Mouse (Mus musculus) hindbrain, embryonic 13.5 days (tissue): Measurements from ENCODE around the gene Ddb2. TPM values are rescaled to one million over a fixed set of nuclear protein-coding genes. Genes with fewer than 3 reads are reported as not detected.
A peak's percentile ranks its signal among the peaks of the same experiment; 100 is the strongest.

Experiments
- ATAC-seq: fragments of 200-750 bp; cut with Nextera tagmentation; 2 replicates; pipeline ENCODE4 v1.8.0; 2017; ENCODE audit warnings: moderate TSS enrichment; ENCODE audit not compliant: low FRiP score
- H3K27ac ChIP-seq: fragments of 300-500 bp; sonication (generic); 2 replicates; pipeline ENCODE4 v1.5.1; 2015; ENCODE audit warnings: inconsistent platforms, mild to moderate bottlenecking, moderate library complexity
- H3K27me3 ChIP-seq: fragments of 300-500 bp; sonication (generic); 2 replicates; pipeline ENCODE4 v1.6.1; 2015; ENCODE audit warnings: mild to moderate bottlenecking, inconsistent platforms
- H3K36me3 ChIP-seq: fragments of 300-500 bp; sonication (generic); 2 replicates; pipeline ENCODE4 v1.6.1; 2015; ENCODE audit warnings: mild to moderate bottlenecking, inconsistent platforms
- H3K4me1 ChIP-seq: fragments of 300-500 bp; sonication (generic); replicated peaks from 2 replicates; pipeline ENCODE4 v1.6.1; 2015; ENCODE audit warnings: inconsistent platforms
- H3K4me2 ChIP-seq: fragments of 300-500 bp; sonication (generic); 2 replicates; pipeline ENCODE4 v1.6.1; 2015; ENCODE audit warnings: inconsistent platforms, mild to moderate bottlenecking, moderate library complexity
- H3K4me3 ChIP-seq: fragments of 300-500 bp; sonication (generic); 2 replicates; pipeline ENCODE4 v1.5.1; 2015; ENCODE audit warnings: mild to moderate bottlenecking, inconsistent platforms
- H3K9ac ChIP-seq: fragments of 300-500 bp; sonication (generic); 2 replicates; pipeline ENCODE4 v1.6.1; 2015; ENCODE audit warnings: mild to moderate bottlenecking, inconsistent platforms
- H3K9me3 ChIP-seq: fragments of 300-500 bp; sonication (generic); 2 replicates; pipeline ENCODE4 v1.6.1; 2016; ENCODE audit warnings: inconsistent platforms
- WGBS: fragments of 180-500 bp; shearing (Covaris S2); methylation state at CpG from one replicate; pipeline ENCODE4 v1.1.7; 2015; 5-methylcytosine and 5-hydroxymethylcytosine counted together
- polyA plus RNA-seq: library from polyadenylated mRNA; unstranded; fragments of >200 nt; fragmentation: Nextera tagmentation; extraction: Ambion mirVana; gene quantifications from 2 replicates; pipeline ENCODE4 v1.2.1, GENCODE M21; 2015

Ddb2 gene
- 14.1 and 15.2 TPM in 2 replicates for polyA plus RNA-seq

DNA sequence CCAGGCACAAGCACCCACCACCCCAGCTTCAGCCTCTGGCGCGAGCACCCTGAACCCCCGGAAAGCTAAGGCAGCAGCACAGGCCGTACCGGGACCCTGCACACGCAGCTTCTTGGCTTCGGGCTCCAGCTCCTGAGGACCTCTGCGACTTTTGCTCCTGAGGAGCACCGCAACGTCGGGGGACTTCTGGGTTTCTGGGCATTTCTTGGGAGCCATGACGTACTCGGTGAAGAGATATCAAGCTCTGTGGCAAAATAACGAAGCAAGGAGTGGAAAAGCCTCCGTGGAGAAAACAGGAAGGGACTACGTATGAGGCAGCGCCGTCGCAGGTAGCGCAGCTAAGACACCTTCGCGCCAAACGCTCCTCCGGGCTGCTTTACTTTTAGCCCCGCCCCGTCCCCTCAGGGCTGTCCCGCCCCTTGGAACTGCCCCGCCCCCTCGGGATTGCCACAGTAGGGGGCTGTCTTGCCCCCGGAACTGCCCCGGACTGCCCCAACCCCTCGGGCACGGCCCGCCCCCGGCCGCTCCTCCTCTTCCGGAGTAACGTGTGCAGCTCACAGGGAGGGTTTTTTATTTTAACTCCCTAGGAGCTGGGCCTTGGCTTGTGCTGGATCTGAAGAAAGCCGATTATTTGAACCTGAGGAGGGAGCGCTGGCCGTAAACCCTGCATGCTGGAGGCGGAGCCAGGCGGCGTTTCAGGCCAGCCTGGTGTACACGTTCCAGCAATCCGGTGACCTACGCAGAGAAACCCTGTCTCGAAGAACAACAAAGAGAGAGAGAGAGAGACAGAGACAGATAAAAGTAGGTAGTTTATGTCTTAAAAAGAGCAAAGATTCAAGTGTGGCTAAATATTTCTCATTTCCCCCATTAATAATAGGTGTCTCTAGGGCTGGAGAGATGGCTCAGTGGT lies at the start of gene Ddb2:
Gene Ddb2 (minus strand): TSS at position 382 of the 910 bp plus-strand sequence.
- under 1% methylated on average over 48 of the region's 48 CpGs for WGBS
- peak within 1 kb of the TSS; percentile 91 for H3K27ac ChIP-seq
- peak within 1 kb of the TSS; percentile 61 for H3K4me3 ChIP-seq
- no peaks in the 10 kb centered on the region for H3K27me3 ChIP-seq
- ATAC-seq, result peak; percentile 98
- H3K4me2 ChIP-seq, result peak within 1 kb of the TSS; percentile 83
- peak within 1 kb of the TSS; percentile 79 for H3K9ac ChIP-seq
- peaks cover 9% of the 10 kb centered on the region; the same call in 1 of the 2 replicates for H3K4me1 ChIP-seq
- H3K36me3 ChIP-seq, result peaks cover 9% of the 10 kb centered on the region; the same call in 1 of the 2 replicates
- H3K9me3 ChIP-seq, result no peaks in the 10 kb centered on the region

DNA sequence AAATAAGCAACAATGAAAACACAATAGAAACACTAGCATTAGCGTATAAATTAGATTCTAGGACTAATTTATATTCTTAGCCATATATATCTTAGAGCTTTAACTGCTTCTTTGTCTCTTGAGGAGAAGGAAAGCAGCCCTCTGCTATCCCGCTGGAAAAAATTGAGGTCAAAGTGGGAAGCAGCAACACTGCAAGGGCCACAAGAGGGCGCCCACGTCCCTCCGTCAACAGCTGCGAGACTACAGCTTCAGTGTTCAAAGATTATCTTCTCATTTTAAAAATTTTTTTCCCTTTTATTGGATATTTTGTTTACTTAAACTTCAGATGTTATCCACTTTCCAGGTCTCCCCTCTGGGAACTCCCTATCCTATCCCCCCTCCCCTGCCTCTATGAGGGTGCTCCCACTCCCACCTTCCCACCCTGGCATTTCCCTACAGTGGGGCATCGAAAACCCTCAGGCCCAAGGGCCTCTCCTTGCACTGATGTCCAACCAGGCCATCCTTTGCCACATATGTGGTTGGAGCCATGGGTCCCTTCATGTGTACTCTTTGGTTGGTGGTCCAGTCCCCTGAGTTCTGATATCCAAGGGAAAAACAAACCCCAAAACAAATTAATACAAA lies 49.2 kb upstream of the Ddb2 start:
- H3K27ac ChIP-seq, result no peak overlapping the region
- no peak overlapping the region; the same call in 1 of the 2 replicates for H3K9ac ChIP-seq
- peaks cover 18% of the 10 kb centered on the region for H3K36me3 ChIP-seq
- peaks cover 13% of the 10 kb centered on the region for H3K4me1 ChIP-seq
- H3K4me2 ChIP-seq, result no peak overlapping the region
- H3K27me3 ChIP-seq, result no peaks in the 10 kb centered on the region
- WGBS, result 14% methylated on average over 7 of the region's 7 CpGs
- no peak overlapping the region for H3K4me3 ChIP-seq
- peak; percentile 65; the same call in 1 of the 2 replicates for ATAC-seq
- no peaks in the 10 kb centered on the region for H3K9me3 ChIP-seq

DNA sequence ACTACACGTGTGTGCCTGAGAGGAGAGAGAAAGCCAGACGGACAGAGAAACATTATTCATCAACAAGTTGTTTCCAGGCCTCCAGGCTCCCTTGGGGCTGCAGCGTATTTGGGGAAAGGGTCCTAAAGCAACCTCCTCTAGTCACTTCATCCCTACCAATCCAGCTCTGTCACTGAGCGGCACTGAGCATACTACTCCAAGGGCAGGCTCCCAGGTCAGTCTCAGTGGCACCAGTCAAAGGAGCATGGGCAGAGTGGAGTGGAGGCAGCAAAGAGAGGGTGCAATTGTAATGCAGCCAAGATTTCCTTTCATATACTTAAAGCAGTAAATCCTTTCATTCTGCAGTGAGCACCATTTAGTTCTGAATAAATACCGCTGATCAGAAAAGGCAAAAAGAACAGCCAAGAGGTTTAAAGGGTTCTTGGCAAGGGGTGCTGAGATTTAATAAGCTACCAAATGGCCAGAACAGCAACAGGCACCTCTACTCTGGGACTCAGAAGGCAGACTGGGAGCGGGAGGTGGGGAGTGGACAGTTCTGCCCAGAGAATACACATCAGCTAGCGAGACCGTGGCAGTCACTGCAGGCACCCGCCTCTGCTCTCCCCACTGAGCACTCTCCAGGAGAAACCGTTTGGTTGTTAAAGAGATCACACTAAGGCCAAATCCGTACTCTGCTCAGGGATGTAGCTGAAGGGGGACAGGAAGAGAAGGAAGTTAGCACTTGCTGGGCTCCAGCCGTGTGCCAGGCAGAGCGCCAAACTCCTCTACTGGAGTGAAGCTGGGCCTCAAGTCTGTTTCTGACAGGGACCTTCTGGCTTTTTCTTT lies 47.8 kb upstream of the Ddb2 start:
- Histone ChIP-seq H3K36me3 (peaks cover 18% of the 10 kb centered on the region), H3K4me3 (no peak overlapping the region), H3K9ac (0 out of 2 replicates have a peak overlapping the region, but pooled peaks have one; percentile 35), H3K27ac (no peak overlapping the region), H3K27me3 (no peaks in the 10 kb centered on the region), H3K4me1 (peaks cover 11% of the 10 kb centered on the region), H3K9me3 (no peaks in the 10 kb centered on the region), H3K4me2 (no peak overlapping the region)
- 68% methylated on average over 13 of the region's 13 CpGs for WGBS
- ATAC-seq, result no peak

DNA sequence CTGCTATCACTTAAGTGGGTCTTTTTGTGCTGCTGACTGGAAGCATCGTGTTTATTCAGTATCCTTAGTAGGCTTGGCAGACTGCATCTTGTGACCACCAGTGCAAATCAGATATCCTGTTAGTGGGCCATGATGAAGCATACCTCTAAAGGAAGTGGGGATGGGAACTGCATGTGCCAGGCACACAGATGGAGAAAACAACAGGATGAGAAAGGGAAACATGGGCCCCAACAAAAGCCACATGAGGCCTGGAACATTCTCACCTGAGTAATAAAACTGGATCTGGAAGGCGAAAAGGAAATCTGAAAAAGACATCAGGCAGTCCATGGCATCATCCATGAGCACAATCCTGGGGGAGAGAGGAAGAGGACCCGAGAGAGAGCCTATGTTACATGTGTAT lies 47.2 kb upstream of the Ddb2 start:
- no peak for ATAC-seq
- H3K27me3 ChIP-seq, result no peaks in the 10 kb centered on the region
- no peaks in the 10 kb centered on the region for H3K9me3 ChIP-seq
- no peak overlapping the region for H3K27ac ChIP-seq
- 0 out of 2 replicates have a peak overlapping the region, but pooled peaks have one; percentile 35 for H3K9ac ChIP-seq
- no peak overlapping the region for H3K4me3 ChIP-seq
- peaks cover 11% of the 10 kb centered on the region for H3K4me1 ChIP-seq
- H3K4me2 ChIP-seq, result no peak overlapping the region
- peaks cover 18% of the 10 kb centered on the region for H3K36me3 ChIP-seq
- WGBS, result 89% methylated on average over 3 of the region's 3 CpGs

DNA sequence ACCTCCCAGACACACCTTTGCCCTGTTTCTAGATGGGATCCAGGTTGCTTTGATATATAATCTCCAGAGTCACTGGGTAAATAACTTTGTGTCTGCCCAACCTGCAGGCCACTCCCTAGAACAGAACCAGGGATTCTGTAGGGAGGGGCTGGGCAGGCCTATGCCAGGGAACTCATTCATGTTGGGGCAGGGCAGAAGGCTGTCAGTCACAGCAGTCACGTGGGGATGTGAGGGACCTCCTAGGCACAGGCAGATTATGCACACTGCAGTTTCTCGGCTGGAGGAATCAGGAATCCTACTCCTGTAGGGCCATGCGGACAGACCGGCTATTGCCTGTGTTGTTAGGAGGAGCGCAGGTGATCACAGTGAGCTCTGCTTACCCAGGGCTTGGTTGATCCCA lies 44.6 kb upstream of the Ddb2 start:
- H3K4me3 ChIP-seq, result no peak overlapping the region
- H3K9ac ChIP-seq, result no peak overlapping the region
- peaks cover 29% of the 10 kb centered on the region for H3K36me3 ChIP-seq
- no peak overlapping the region for H3K4me2 ChIP-seq
- H3K27ac ChIP-seq, result no peak overlapping the region
- H3K9me3 ChIP-seq, result no peaks in the 10 kb centered on the region
- no peak for ATAC-seq
- 60% methylated on average over 5 of the region's 5 CpGs for WGBS
- H3K4me1 ChIP-seq, result peaks cover 11% of the 10 kb centered on the region
- H3K27me3 ChIP-seq, result no peaks in the 10 kb centered on the region

DNA sequence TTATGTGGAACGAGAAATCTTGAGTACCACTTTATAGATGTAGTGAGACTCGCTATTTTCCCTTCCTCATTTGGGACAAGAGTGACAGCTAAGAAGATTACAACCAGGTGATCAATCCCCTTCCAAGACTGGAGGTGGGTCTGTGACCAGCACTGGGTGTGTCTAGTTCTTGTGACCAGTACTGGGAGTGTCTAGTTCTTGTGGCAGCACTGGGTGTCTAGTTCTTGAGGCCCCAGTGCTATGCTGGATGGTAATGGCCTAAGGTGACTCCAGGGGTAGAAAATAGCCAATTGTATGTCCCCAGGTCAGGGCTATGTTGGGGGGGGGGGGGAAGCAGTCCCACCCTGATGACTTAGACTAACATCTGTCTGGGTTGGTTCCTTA lies 42.6 kb upstream of the Ddb2 start:
- Histone ChIP-seq H3K4me2 (no peak overlapping the region), H3K4me1 (peaks cover 6% of the 10 kb centered on the region), H3K27me3 (no peaks in the 10 kb centered on the region), H3K36me3 (peaks cover 49% of the 10 kb centered on the region), H3K9me3 (no peaks in the 10 kb centered on the region), H3K9ac (no peak overlapping the region), H3K4me3 (no peak overlapping the region), H3K27ac (no peak overlapping the region)
- no peak for ATAC-seq
- whole genome bisulfite sequencing, result 85% methylated on average over 2 of the region's 2 CpGs

DNA sequence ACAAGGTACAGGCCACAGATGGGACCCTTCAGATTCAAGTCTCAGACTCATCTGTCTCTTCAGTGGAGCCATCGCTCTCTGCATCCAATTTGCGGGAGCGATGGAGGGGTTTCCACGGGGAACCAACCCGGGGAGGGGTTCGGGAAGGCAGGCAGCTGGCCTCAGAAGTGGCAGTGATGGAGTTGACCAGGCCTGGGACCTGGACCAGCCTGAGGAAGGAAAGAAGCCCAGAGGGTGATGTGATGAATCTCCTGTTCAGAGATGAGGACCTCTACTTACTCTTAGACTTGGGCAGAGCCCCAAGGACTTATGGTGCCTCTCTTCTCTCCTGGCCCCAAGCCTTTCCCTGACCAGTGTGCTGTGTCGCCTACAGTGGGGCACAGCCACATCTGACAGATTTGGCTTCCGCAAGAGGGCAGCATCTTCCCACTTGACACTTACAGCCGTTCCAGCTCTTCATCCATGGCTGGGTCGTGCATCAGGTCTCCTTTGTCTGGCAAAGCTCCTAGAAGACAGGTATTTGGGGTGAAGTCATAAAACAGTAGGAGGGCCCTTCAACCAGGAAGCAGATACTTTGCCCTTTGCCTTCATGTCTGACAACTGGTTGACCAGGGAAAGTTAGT lies 42.1 kb upstream of the Ddb2 start:
- no peak overlapping the region for H3K9ac ChIP-seq
- H3K36me3 ChIP-seq, result peaks cover 54% of the 10 kb centered on the region
- H3K4me1 ChIP-seq, result peaks cover 3% of the 10 kb centered on the region; the same call in 1 of the 2 replicates
- H3K4me2 ChIP-seq, result no peak overlapping the region
- no peaks in the 10 kb centered on the region for H3K9me3 ChIP-seq
- 30% methylated on average over 10 of the region's 10 CpGs for WGBS
- ATAC-seq, result peak; percentile 60
- no peaks in the 10 kb centered on the region for H3K27me3 ChIP-seq
- no peak overlapping the region for H3K4me3 ChIP-seq
- peak overlapping the region; percentile 37; the same call in 1 of the 2 replicates for H3K27ac ChIP-seq

DNA sequence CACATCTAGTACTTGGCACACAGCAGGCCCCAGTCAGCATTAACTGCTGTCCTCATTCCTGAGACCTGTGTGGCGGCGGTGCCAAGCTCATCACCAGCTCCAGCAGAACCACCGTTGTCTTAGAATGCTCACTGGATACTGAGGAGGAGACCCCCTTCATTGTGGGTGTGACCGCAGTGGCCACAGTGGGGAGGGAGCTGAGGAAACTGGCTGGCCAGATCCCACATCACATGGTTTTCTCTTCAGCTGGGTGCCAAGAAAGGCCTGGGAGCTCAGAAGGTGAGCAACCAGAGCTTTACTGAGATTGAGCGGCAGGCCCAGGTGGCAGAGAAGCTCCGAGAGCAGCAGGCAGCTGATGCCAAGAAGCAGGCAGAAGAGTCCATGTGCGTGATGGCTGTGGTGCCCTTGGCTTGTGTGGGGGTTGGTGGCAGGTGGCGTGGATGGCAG lies 32.9 kb upstream of the Ddb2 start:
- Histone ChIP-seq H3K4me1 (peaks cover 14% of the 10 kb centered on the region), H3K9me3 (no peaks in the 10 kb centered on the region), H3K4me2 (no peak overlapping the region), H3K27me3 (no peaks in the 10 kb centered on the region), H3K9ac (no peak overlapping the region), H3K4me3 (no peak overlapping the region), H3K27ac (no peak overlapping the region), H3K36me3 (peaks cover 76% of the 10 kb centered on the region)
- no peak for ATAC-seq
- 92% methylated on average over 8 of the region's 8 CpGs for WGBS

DNA sequence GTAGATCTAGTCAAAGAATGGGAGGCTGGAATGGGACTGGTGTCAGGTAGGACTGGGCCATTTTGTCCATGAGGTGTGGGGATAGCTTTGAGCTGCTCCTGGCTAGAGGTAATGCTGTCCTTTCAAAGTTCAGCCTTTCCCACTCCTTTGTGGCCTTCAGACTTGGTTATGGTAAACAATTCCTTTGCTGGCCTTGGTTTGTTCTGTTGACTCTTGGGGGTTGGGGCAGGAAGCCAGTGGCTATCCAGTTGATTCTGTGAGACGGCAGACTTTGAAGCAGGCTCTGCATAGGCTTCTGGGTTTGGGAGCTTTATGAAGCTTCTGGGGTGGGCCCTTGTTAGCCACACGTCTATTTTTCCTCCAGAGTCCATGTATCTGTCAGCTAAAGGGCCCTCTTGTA lies 31.9 kb upstream of the Ddb2 start:
- Histone ChIP-seq H3K27ac (no peak overlapping the region), H3K36me3 (peaks cover 66% of the 10 kb centered on the region), H3K4me3 (no peak overlapping the region), H3K9ac (no peak overlapping the region), H3K4me2 (no peak overlapping the region), H3K4me1 (peaks cover 22% of the 10 kb centered on the region), H3K9me3 (no peaks in the 10 kb centered on the region), H3K27me3 (no peaks in the 10 kb centered on the region)
- ATAC-seq, result no peak
- 91% methylated on average over 2 of the region's 2 CpGs for WGBS

DNA sequence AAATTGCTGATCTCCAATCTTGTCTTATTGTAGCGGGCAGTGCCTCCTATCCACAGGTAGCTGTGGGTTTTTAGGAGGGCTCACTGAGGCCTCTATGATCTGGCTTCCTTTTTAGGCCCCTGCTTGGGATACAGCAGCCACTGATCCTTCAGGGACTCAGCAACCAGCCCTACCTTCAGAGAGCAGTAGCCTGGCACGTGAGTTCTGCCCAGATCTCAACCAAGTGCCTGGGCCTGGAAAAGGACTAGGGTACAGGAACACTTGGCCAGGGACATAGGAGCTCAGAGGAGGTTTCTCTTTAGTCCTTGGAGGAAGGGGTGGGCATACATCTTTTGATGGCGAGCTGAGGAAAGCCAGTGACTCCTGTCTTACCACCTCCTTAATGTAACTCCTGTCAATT lies 31.3 kb upstream of the Ddb2 start:
- Histone ChIP-seq H3K9ac (no peak overlapping the region), H3K9me3 (no peaks in the 10 kb centered on the region), H3K4me3 (no peak overlapping the region), H3K36me3 (peaks cover 59% of the 10 kb centered on the region), H3K4me1 (peaks cover 22% of the 10 kb centered on the region), H3K27me3 (no peaks in the 10 kb centered on the region), H3K4me2 (no peak overlapping the region), H3K27ac (no peak overlapping the region)
- 93% methylated on average over 3 of the region's 3 CpGs for WGBS
- no peak for ATAC-seq

DNA sequence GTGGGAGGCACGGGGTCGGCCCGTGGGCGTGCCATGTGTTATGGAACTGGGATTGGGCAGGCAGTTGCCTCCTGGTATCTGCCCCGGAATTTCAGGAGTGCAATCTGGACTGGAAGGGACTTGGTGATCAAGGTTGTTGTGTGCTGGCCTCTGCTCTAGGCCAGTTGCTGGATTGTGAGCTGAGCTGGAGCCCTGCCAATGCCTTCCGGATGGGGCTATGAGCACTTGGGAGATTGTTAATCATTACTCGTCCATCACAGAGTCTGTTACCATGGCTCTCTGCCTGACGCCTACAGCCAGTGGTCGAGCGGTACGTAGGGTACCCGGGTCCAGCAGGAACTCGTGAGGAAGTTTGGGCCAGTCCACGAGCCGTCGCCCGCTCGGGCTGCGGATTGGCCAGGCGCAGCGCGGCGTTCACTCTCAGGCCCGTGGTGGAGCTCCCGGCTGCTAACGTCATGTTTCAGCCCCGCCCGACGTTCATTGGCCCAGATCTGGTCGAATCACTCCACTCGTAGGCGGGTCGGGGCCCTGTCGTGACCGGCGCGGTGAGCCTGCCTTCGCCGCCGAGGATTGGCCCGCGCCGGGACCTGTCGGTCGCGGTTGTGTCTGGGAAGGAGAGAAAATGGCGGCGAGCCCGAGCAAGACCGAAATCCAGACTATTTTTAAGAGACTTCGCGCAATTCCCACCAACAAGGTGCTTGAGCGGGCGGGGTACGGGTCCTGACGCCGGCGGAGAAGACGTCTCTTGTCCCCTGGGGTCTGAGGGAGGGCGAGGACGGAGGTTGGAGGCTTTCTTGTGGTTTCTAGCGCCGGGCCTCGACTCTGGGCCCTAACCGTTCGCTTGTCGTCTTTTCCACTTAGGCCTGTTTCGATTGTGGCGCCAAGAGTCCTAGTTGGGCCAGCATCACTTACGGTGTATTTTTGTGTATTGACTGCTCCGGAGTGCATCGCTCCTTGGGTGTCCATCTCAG lies 28.2 kb upstream of the Ddb2 start, which contains the start of gene Arfgap2:
Gene Arfgap2 (plus strand): TSS at position 264 of the 971 bp plus-strand sequence.
- Histone ChIP-seq H3K4me3 (peak within 1 kb of the TSS; percentile 64), H3K4me2 (peak within 1 kb of the TSS; percentile 78), H3K27me3 (no peaks in the 10 kb centered on the region), H3K27ac (peak within 1 kb of the TSS; percentile 96), H3K36me3 (peaks cover 32% of the 10 kb centered on the region), H3K9ac (peak within 1 kb of the TSS; percentile 89), H3K9me3 (no peaks in the 10 kb centered on the region), H3K4me1 (peaks cover 22% of the 10 kb centered on the region)
- 1% methylated on average over 72 of the region's 72 CpGs for WGBS
- peak; percentile 99 for ATAC-seq
